Mouse (Mus musculus): ENCODE data around the gene Col4a4. TPM values are rescaled to one million over a fixed set of nuclear protein-coding genes. Genes with fewer than 3 reads are reported as not detected.

The Col4a4 gene
- polyA plus RNA-seq, 2 experiments from 2014 or later = 0.11 to 0.12 TPM

DNA sequence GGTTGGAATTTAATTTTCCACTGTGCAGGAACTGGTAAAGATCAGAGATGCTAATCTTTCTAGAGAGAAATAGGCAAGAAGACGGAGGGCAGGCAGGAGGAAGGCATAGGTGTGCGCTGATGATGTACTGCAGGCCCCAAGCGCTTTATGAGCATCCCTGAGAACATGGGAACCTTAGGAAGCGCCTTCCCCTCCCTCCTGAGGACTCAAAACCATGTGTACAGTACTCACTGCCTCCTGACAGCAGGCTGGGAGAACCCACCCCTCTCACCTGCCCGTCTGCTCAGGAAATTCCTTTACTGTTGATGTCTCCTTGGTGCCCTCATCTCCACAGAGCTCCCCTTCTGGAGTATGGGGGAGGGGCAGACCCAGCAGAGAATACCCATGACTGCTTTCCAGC lies 175.1 kb downstream of the Col4a4 start:
- no peak for ATAC-seq

DNA sequence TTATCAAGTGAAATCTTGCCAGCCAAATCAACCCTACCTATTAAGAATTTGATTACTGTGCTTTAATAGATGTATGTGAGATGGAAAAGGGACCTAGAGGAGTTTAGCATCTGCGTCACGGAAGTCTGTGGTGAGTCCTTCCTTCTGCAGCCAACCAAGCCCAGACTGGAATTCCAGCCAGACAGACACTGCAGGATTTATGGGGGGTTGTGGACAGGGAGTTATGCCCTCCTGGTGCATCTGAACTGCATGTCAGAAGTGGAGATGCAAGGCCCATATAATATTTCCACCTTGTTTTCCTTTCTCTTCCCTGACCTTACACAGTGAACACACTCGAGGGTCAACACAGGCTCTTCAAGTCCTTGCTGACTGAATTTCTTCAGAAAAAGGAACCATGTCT lies 176.1 kb downstream of the Col4a4 start:
- ATAC-seq = no peak

DNA sequence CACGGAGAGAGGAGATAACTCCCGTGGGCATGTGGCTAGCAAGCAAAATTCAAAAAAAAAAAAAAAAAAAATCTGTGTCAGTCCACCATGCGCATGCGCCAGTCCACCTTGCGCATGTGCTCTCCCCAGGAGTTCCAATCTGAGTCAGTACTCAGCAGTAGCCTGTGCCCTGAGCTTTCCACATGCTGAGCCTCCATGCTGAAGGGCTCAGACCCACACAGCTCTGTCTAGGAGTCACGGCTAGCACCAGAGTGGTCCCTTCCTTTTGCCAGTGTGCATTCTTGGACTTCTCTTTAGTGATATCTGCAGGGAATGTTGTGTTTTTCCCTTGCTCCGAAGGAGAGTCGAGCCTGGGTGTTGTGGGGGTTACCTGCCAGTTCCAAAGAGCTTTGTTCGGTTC lies 177.4 kb downstream of the Col4a4 start:
- no peak for ATAC-seq

DNA sequence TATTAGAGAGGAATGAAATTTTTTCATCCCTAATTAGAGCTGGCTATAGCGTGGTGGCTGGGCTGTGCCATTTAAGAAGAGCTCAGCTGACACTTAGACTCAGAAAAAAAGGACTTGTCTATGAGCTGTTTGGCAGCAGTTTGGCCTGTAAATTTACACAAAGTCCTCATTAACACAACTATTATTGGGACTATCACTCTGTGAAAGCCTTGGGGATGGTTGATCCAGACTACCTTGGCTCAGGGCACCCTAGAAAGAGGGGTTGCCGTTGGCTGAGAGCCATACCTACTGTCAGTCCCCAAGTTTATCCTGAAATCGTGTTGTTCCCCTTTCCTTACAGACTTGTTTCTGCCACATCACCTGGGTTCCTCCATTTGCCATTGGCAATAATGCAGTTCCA lies 178.9 kb downstream of the Col4a4 start:
- ATAC-seq = no peak

Other genes starting within 250 kb of the Col4a4 start
- gene Col4a3, start 72 bp upstream of the Col4a4 start, polyA plus RNA-seq (2017; shearing (Covaris generic)) = under 1 TPM in 1 of 2 experiments, not detected in 1; 0.05 TPM
- 100 to 1,000 TPM in 1 of 2 experiments, 10 to 100 TPM in 1; 94.7 to 117 TPM for gene Mff, start 138.0 kb upstream of the Col4a4 start, polyA plus RNA-seq (2017; shearing (Covaris generic))
- under 1 TPM in 1 of 2 experiments, not detected in 1; 0.81 TPM for gene Tm4sf20, start 181.6 kb upstream of the Col4a4 start, polyA plus RNA-seq (2017; shearing (Covaris generic))
- not detected for gene Gm47791, start 184.4 kb upstream of the Col4a4 start, polyA plus RNA-seq (2017; shearing (Covaris generic))